20 mouse cellular contexts compared by ENCODE assay signal in the genomic region with DNA sequence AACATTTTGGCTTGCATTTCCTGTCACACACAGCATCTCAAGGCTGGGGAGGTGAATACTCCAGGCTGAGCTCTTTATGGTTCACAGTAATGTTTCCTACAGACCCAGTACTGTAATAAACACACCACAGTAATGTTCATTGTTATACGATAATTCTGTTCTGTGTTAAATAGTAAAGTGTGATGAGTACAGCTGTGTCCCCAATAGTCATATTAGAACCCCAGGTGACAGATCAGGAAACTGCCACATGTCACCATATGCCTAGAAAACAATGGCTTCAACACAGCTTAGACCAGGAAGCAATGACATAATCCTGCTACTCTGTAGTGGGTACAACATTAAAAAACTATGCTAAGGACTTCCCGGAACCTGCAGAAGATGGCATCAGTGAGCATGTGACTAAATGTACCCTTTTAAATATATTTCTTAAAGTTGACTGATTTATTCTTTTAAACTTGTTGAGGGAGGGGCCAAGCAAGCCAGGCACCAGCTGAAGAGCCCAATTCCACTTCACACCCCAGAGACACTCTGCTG. TPM values are rescaled to one million over a fixed set of nuclear protein-coding genes. Genes with fewer than 3 reads are reported as not detected.
A peak's percentile ranks its signal among the peaks of the same experiment; 100 is the strongest.
DNase-seq lines count a peak whose midpoint lies in the region; ATAC-seq and TF ChIP-seq lines count a peak whose summit lies in the region.
"Had no signal": no experiment of that assay in that cellular context is flagged by ENCODE, and none has a peak within 500 bp of the region (broad histone marks: within the 10 kb centered on the region; RNA-seq: fewer than 3 reads in every experiment).

No protein-coding gene starts in this region.

- no peak overlapping the region for H3K9ac ChIP-seq in liver, embryonic 13.5 days
- no peak overlapping the region for H3K9ac ChIP-seq in neural tube, embryonic 15.5 days (replicated peaks)
- H3K9ac ChIP-seq: forebrain, embryonic 13.5 days; heart, embryonic 13.5 days; hindbrain, embryonic 12.5 days; limb, embryonic 13.5 days; lung, embryonic 14.5 days had no signal

- no peaks in the 10 kb centered on the region for H3K27me3 ChIP-seq in liver, embryonic 13.5 days
- H3K27me3 ChIP-seq in neural tube, embryonic 15.5 days (replicated peaks), result no peaks in the 10 kb centered on the region
- H3K27me3 ChIP-seq: forebrain, embryonic 13.5 days; heart, embryonic 13.5 days; hindbrain, embryonic 12.5 days; limb, embryonic 13.5 days had no signal

- intact Hi-C loops in gastrocnemius, adult 2 months (cut with DNase I), result no loop called here
- intact Hi-C loops in gastrocnemius, postnatal 36 days (cut with DNase I), result no loop called here

- H3K4me3 ChIP-seq in gastrocnemius, adult 2 months, result no peak overlapping the region
- H3K4me3 ChIP-seq in liver, embryonic 13.5 days (replicated peaks), result no peak overlapping the region
- H3K4me3 ChIP-seq in neural tube, embryonic 15.5 days (replicated peaks), result no peak overlapping the region
- no peak overlapping the region for H3K4me3 ChIP-seq in layer of hippocampus, adult 2 months
- H3K4me3 ChIP-seq: embryonic facial prominence, embryonic 10.5 days; forebrain, embryonic 13.5 days; heart, embryonic 13.5 days; hindbrain, embryonic 12.5 days; limb, embryonic 13.5 days had no signal

- no peaks in the 10 kb centered on the region for H3K9me3 ChIP-seq in liver, embryonic 13.5 days (replicated peaks)
- H3K9me3 ChIP-seq in neural tube, embryonic 15.5 days (replicated peaks), result no peaks in the 10 kb centered on the region
- H3K9me3 ChIP-seq: embryonic facial prominence, embryonic 10.5 days; forebrain, embryonic 13.5 days; heart, embryonic 13.5 days; hindbrain, embryonic 12.5 days; limb, embryonic 13.5 days had no signal

- no peak for DNase-seq in gastrocnemius, adult 2 months
- DNase-seq in gastrocnemius, postnatal 36 days, result no peak
- no peak for DNase-seq in liver, embryonic 13.5 days
- DNase-seq in liver, result no peak
- no peak for DNase-seq in retina, postnatal 1 day
- no peak for DNase-seq in layer of hippocampus, adult 2 months (ENCODE audit: low spot score in 2 of 2)
- DNase-seq: adrenal gland, postnatal 10 days; cerebellum, adult 2 months; kidney, adult 2 months; kidney, postnatal 14 days; midbrain, embryonic 14.5 days; right cerebral cortex, postnatal 25 days had no signal

- peaks cover 94% of the 10 kb centered on the region for H3K4me1 ChIP-seq in liver, embryonic 13.5 days (replicated peaks)
- H3K4me1 ChIP-seq in neural tube, embryonic 15.5 days, result no peaks in the 10 kb centered on the region

- H3K27ac ChIP-seq in gastrocnemius, adult 2 months, result peak overlapping the region; percentile 9; the same call in 1 of the 2 replicates
- H3K27ac ChIP-seq in liver, embryonic 13.5 days, result peak overlapping the region; percentile 71; the same call in 1 of the 2 replicates
- H3K27ac ChIP-seq in neural tube, embryonic 15.5 days (replicated peaks), result peak overlapping the region; percentile 18
- no peak overlapping the region for H3K27ac ChIP-seq in layer of hippocampus, adult 2 months
- H3K27ac ChIP-seq: embryonic facial prominence, embryonic 10.5 days; forebrain, embryonic 13.5 days; heart, embryonic 13.5 days; hindbrain, embryonic 12.5 days; limb, embryonic 13.5 days had no signal

- ATAC-seq in liver, embryonic 13.5 days (ENCODE audit: low read depth), result no peak
- peak; percentile 40 for ATAC-seq in activated CD4-positive, CD25-positive, alpha-beta regulatory T cell, adult 4 months
- ATAC-seq in neural tube, embryonic 15.5 days (ENCODE audit: low FRiP score), result peak; percentile 45; the same call in 1 of the 2 replicates
- ATAC-seq: forebrain, embryonic 13.5 days had no signal

- no peak for TF ChIP-seq CTCF in gastrocnemius, adult 2 months (IDR thresholded peaks at IDR 0.05)
- no peak for TF ChIP-seq CTCF in layer of hippocampus, adult 2 months (conservative IDR thresholded peaks at IDR 0.05)

- H3K4me2 ChIP-seq in liver, embryonic 13.5 days, result no peak overlapping the region
- no peak overlapping the region for H3K4me2 ChIP-seq in neural tube, embryonic 15.5 days
- H3K4me2 ChIP-seq: forebrain, embryonic 13.5 days; heart, embryonic 13.5 days; hindbrain, embryonic 12.5 days; limb, embryonic 13.5 days; lung, embryonic 14.5 days had no signal

- peaks cover 52% of the 10 kb centered on the region for H3K36me3 ChIP-seq in liver, embryonic 13.5 days
- no peaks in the 10 kb centered on the region for H3K36me3 ChIP-seq in neural tube, embryonic 15.5 days
- H3K36me3 ChIP-seq: embryonic facial prominence, embryonic 10.5 days; heart, embryonic 13.5 days; hindbrain, embryonic 12.5 days; limb, embryonic 13.5 days had no signal

- WGBS in liver, embryonic 13.5 days (ENCODE audit: insufficient replicate concordance), result 84% methylated on average over 2 of the region's 2 CpGs
- 73% methylated on average over 2 of the region's 2 CpGs for WGBS in neural tube, embryonic 15.5 days

RNA-seq across cellular contexts. Expression of a gene that starts 7.6 kb away (rescaled TPM):
- total RNA-seq in gastrocnemius, adult 2 months (2021), result 10 to 100 TPM; 18.8 to 31.7 TPM
- 10 to 100 TPM; 21.1 to 26.3 TPM for total RNA-seq in gastrocnemius, postnatal 36 days (2021)
- polyA plus RNA-seq in liver, embryonic 13.5 days (2015; fragmentation: Nextera tagmentation; extraction: Ambion mirVana), result 28.5 and 34.3 TPM in 2 replicates
- polyA plus RNA-seq in activated CD4-positive, CD25-positive, alpha-beta regulatory T cell, adult 4 months (2017; shearing (Covaris generic)), result 10 to 100 TPM; 61.6 to 82.1 TPM
- 15.4 and 18.4 TPM in 2 replicates for polyA plus RNA-seq in neural tube, embryonic 15.5 days (2015; fragmentation: Nextera tagmentation; extraction: Ambion mirVana)
- 10 to 100 TPM; 19.9 to 22.3 TPM for total RNA-seq in layer of hippocampus, adult 2 months (2021)

RNA-seq across cellular contexts. Expression of a gene that starts 47.5 kb away (rescaled TPM):
- total RNA-seq in gastrocnemius, adult 2 months (2021), result 1 to 10 TPM; 5.1 to 6.5 TPM
- 1 to 10 TPM; 3.7 to 4.0 TPM for total RNA-seq in gastrocnemius, postnatal 36 days (2021)
- polyA plus RNA-seq in liver, embryonic 13.5 days (2015; fragmentation: Nextera tagmentation; extraction: Ambion mirVana), result 5.6 and 6.0 TPM in 2 replicates
- polyA plus RNA-seq in activated CD4-positive, CD25-positive, alpha-beta regulatory T cell, adult 4 months (2017; shearing (Covaris generic)), result 1 to 10 TPM in 1 of 2 experiments, under 1 TPM in 1; 0.54 to 1.3 TPM
- polyA plus RNA-seq in neural tube, embryonic 15.5 days (2015; fragmentation: Nextera tagmentation; extraction: Ambion mirVana), result 41.7 and 51.5 TPM in 2 replicates
- total RNA-seq in layer of hippocampus, adult 2 months (2021), result 100 to 1,000 TPM; 154 to 156 TPM

Comparison
In these comparisons a context has a peak if more than half of its experiments do, and no peak if none do; other contexts are left out.
1. RNA of a gene that starts 47.5 kb away (total RNA-seq): 154 to 156 TPM in layer of hippocampus, adult 2 months; 5.1 to 6.5 TPM in gastrocnemius, adult 2 months and 3.7 to 4.0 TPM in gastrocnemius, postnatal 36 days; every median in the first group is over 10 times any median in the second.